Mouse (Mus musculus) limb, embryonic 11.5 days (tissue): ENCODE measurements around the gene Cry2. TPM values are rescaled to one million over a fixed set of nuclear protein-coding genes. Genes with fewer than 3 reads are reported as not detected.

Experiments
- ATAC-seq: fragments of 200-750 bp; cut with Nextera tagmentation; 2 replicates; pipeline ENCODE4 v1.8.0; 2017; ENCODE audit warnings: low read depth; ENCODE audit not compliant: insufficient number of reproducible peaks, low FRiP score, low TSS enrichment
- DNase-seq: peaks from one replicate; pipeline ENCODE4 v3.0.0-alpha.2; 2015; ENCODE audit warnings: low spot score
- H3K27ac ChIP-seq: fragments of 300-500 bp; sonication (generic); replicated peaks from 2 replicates; pipeline ENCODE4 v1.5.1; 2014; ENCODE audit warnings: low read depth, mild to moderate bottlenecking, low read length
- H3K27me3 ChIP-seq: fragments of 300-500 bp; sonication (generic); 2 replicates; pipeline ENCODE4 v1.6.1; 2014; ENCODE audit warnings: mild to moderate bottlenecking, low read length, mixed read lengths; ENCODE audit not compliant: control insufficient read depth, insufficient read depth
- H3K36me3 ChIP-seq: fragments of 300-500 bp; sonication (generic); 2 replicates; pipeline ENCODE4 v1.6.1; 2014; ENCODE audit warnings: mild to moderate bottlenecking, low read length, moderate library complexity, mixed read lengths; ENCODE audit not compliant: control insufficient read depth, insufficient read depth
- H3K4me1 ChIP-seq: fragments of 300-500 bp; sonication (generic); 2 replicates; pipeline ENCODE4 v1.6.1; 2014; ENCODE audit warnings: low read length, mixed read lengths; ENCODE audit not compliant: control insufficient read depth, insufficient read depth
- H3K4me2 ChIP-seq: fragments of 300-500 bp; sonication (generic); 2 replicates; pipeline ENCODE4 v1.6.1; 2014; ENCODE audit warnings: low read depth, mild to moderate bottlenecking, moderate library complexity; ENCODE audit not compliant: severe bottlenecking
- H3K4me3 ChIP-seq: fragments of 300-500 bp; sonication (generic); 2 replicates; pipeline ENCODE4 v1.5.1; 2014; ENCODE audit warnings: low read depth, low read length
- H3K9ac ChIP-seq: fragments of 300-500 bp; sonication (generic); 2 replicates; pipeline ENCODE4 v1.6.1; 2014; ENCODE audit warnings: mild to moderate bottlenecking, low read length
- H3K9me3 ChIP-seq: fragments of 300-500 bp; sonication (generic); 2 replicates; pipeline ENCODE4 v1.6.1; 2016; ENCODE audit warnings: low read length; ENCODE audit not compliant: control insufficient read depth
- WGBS: fragments of 180-500 bp; shearing (Covaris S2); extraction: QIAGEN DNeasy Blood & Tissue Kit; methylation state at CpG from one replicate; pipeline ENCODE4 v1.1.7; 2014; 5-methylcytosine and 5-hydroxymethylcytosine counted together
- polyA plus RNA-seq: library from polyadenylated mRNA; unstranded; fragments of >200 nt; fragmentation: Nextera tagmentation; extraction: Ambion mirVana; gene quantifications from 2 replicates; pipeline ENCODE4 v1.2.1, GENCODE M21; 2014

The Cry2 gene
- polyA plus RNA-seq, 1 experiment from 2014 or later, result 18.0 TPM

DNA sequence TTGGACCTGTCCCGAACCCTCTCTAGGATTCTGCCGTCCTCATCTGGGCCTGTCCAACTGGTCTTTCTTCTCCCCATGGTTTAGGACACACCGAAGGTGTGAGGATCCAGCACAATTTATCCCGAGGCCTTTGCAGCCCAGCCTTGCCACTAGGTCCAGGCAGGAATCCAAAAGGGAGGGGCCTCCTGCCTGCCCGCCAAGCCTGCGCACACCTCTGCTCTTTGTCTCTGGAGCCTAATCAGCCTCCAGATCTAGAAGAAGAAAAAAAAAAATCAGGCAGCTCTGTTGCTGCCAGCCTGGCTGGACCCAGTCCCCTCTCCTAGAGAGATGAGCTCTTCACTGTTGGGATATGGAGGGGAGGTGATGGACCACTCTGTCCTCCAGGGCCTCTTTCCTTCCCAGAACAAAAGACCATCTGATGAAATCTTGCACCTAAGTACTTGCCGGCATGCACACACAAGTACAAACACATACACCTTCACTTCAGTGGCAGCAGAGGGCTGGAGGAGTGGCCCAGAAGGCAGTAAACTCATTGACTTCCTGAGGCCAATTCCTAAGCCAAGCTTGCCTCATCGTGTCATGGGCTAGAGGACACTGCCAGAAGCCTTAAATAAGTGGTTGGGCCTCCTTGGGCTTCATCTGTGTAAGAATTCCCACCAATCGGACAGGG lies 60.9 kb downstream of the Cry2 start:
- Histone ChIP-seq H3K27me3 (0 out of 2 replicates have a peak, but pooled peaks cover 3% of the 10 kb centered on the region), H3K36me3 (no peaks in the 10 kb centered on the region), H3K27ac (no peak overlapping the region), H3K9ac (no peak overlapping the region), H3K4me2 (no peak overlapping the region), H3K4me3 (no peak overlapping the region), H3K9me3 (no peaks in the 10 kb centered on the region), H3K4me1 (peaks cover 28% of the 10 kb centered on the region)
- no peak for ATAC-seq
- WGBS, result 61% methylated on average over 9 of the region's 9 CpGs
- no peak for DNase-seq

DNA sequence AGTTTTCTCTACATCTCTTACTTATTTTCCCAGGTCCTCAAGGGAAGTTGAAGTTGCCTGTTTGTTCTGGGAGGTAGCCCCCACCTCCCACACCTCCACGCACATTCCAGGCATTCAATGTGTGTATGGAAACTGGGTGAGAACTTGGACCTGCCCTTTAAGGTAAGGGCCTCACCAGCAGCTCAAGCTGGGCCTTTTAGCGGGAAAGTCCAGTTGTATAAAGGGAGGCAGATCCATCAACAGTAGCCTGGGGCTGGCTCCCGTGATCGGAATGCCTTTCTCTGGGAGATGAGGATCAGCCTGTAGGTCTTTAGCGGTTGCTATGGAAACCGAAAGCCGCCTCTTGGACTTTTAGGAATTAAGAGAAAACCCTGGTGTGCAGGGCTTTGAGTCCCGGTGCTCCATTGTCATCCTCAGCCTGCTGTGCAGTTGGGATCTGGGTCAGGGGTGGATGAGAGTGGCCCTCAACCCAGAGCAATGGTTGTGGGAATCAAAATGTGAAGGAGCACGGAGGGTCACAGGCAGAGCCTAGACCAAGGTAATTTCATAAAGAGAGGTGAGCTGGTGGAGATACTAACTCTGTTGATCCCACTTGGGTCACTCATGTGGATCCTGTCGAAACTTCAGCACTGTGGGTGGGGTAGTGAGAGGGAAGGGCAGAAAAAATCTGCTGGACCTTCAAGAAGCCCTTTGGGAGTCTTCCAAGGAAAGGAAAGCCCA lies 61.7 kb downstream of the Cry2 start:
- Histone ChIP-seq H3K27ac (no peak overlapping the region), H3K4me3 (no peak overlapping the region), H3K9me3 (no peaks in the 10 kb centered on the region), H3K27me3 (0 out of 2 replicates have a peak, but pooled peaks cover 3% of the 10 kb centered on the region), H3K4me1 (peaks cover 31% of the 10 kb centered on the region), H3K36me3 (no peaks in the 10 kb centered on the region), H3K4me2 (no peak overlapping the region), H3K9ac (no peak overlapping the region)
- no peak for ATAC-seq
- WGBS, result 32% methylated on average over 10 of the region's 10 CpGs
- no peak for DNase-seq

DNA sequence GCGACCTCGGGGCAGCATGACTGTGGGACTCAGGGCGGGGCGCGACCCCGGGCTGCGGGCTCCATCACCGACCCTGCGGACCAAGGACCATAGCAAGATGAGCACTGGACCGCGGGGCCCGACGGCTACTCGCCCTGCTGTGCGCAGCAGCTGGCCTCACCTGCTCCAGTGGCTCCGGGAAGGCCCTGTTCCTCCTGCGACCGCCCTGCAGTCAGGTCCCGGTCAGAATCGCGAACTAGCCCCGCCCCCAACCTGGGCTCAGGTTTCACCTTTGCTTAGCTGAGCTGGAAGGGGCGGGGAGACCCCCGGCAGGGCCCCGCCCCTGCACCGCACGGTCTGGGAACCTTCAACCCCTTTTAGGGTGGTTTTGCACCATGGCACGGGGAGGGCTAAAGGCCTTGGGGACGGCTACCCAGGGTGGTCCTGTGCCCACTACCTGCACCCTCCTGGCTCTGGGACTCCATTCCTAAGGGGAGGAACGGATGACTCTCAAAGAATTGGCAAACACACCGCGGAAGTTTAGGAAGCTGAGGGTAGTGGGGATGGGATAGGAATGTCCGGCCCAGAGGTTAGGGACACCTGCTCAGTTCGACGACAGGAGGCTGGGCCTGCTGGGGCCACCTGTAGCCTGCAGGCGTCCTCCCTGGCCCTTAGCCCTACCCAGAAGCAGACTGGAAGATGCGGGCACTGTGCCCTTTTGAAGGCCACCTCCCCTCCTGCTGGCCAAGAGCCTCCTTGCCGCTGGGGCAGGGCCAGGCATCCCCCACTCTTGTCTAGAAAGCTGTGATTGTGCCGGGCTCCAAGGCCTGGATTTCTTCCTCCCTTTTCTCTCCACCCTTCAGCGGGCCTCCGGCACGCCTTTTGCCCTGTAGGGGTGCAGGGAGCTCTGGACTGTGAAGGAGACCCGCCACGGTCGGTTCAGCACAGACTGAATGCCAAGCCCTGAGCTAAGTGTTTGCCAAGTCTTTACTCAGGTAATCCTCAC lies 62.7 kb downstream of the Cry2 start:
- Histone ChIP-seq H3K4me2 (peak overlapping the region; percentile 91), H3K9me3 (no peaks in the 10 kb centered on the region), H3K27me3 (0 out of 2 replicates have a peak, but pooled peaks cover 3% of the 10 kb centered on the region), H3K9ac (peak overlapping the region; percentile 48; the same call in 1 of the 2 replicates), H3K4me1 (peaks cover 31% of the 10 kb centered on the region), H3K27ac (no peak overlapping the region; the same call in 1 of the 2 replicates), H3K36me3 (no peaks in the 10 kb centered on the region), H3K4me3 (peak overlapping the region; percentile 45)
- DNase-seq (peak; percentile 90), ATAC-seq (peak; percentile 38)
- whole genome bisulfite sequencing, result 4% methylated on average over 45 of the region's 45 CpGs

DNA sequence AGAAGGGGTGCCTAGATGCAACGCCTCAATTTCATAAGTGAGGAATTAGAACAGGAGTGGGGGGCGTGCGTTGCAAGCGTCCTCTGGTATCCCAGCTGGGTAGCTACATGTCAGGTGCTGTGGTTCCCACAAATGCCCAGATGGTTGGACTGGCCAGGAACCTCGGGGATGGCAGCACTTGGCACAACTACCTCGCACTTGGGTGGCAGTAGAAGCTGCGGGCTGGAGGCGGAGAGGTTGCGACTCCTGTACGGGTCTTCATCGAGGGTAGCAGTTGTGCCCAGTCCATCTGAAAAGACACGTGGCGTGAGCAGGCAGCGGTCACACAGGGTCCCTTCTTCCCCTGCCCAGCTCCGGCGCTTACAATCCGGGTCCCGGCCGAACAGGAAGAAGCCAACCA lies 63.5 kb downstream of the Cry2 start:
- ATAC-seq (0 out of 2 replicates have a peak, but pooled peaks have one; percentile 2), DNase-seq (no peak)
- peak overlapping the region; percentile 48; the same call in 1 of the 2 replicates for H3K9ac ChIP-seq
- no peak overlapping the region for H3K27ac ChIP-seq
- WGBS, result 9% methylated on average over 19 of the region's 19 CpGs
- peaks cover 27% of the 10 kb centered on the region for H3K4me1 ChIP-seq
- no peaks in the 10 kb centered on the region for H3K36me3 ChIP-seq
- peak overlapping the region; percentile 45 for H3K4me3 ChIP-seq
- no peaks in the 10 kb centered on the region for H3K9me3 ChIP-seq
- 0 out of 2 replicates have a peak, but pooled peaks cover 3% of the 10 kb centered on the region for H3K27me3 ChIP-seq
- peak overlapping the region; percentile 91 for H3K4me2 ChIP-seq

DNA sequence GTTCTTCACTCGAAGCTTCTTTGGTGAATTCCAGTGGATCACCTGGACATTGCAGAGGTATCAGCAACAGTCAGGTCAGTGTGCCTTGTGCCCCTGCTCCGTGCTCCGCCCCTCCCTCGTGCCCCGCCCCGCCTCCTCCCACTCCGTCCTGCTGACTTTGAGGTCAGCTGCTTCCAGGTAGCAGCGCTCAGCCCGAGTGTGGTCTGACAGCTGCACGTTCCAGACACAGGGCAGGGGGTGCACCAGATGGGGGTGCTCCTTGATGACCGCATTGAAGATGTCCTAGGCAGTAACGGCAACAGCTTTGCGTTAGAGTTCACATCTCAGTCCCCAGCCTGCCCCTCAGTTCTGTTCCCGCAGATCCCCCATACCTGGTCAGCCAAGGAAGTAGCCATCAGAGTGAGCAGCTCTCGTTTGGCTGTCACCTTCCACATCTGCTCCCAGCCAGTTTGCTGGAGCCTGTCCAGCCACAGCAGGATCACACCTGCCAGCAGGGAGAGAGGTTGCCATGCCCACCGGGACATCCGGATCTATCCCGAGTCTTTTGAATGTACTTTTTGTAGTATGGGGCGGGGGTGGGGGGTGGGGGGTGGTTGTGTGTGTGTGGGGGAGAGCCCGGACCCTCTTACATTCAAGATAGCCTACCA lies 66.3 kb downstream of the Cry2 start:
- Histone ChIP-seq H3K4me3 (no peak overlapping the region), H3K9ac (no peak overlapping the region), H3K27ac (no peak overlapping the region), H3K4me1 (peaks cover 20% of the 10 kb centered on the region), H3K27me3 (0 out of 2 replicates have a peak, but pooled peaks cover 3% of the 10 kb centered on the region), H3K9me3 (no peaks in the 10 kb centered on the region), H3K36me3 (0 out of 2 replicates have a peak, but pooled peaks cover 2% of the 10 kb centered on the region), H3K4me2 (no peak overlapping the region)
- ATAC-seq (no peak), DNase-seq (no peak)
- 29% methylated on average over 20 of the region's 20 CpGs for WGBS

DNA sequence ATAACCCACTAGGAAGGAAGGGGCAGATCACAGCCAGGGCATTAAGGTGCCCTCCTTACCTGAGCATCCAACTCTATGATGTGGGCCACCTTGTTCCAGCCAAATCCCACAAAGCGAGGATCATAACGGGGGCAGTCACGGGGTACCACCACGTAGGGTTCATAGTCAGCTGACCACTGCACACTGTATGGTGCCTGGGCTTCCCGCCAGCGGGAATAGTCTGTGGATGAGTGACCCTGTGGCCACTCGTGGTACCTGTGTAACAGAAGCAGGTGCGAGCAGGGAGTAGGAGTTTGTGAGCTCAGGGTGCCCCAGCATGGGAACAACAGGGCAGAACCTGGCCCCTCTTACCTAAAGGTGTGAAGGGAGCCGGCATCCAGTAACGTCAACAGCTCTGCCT lies 68.3 kb downstream of the Cry2 start:
- no peak for DNase-seq
- Histone ChIP-seq H3K9me3 (no peaks in the 10 kb centered on the region), H3K4me1 (peaks cover 9% of the 10 kb centered on the region), H3K4me2 (no peak overlapping the region), H3K36me3 (0 out of 2 replicates have a peak, but pooled peaks cover 2% of the 10 kb centered on the region), H3K9ac (no peak overlapping the region), H3K27ac (no peak overlapping the region), H3K4me3 (no peak overlapping the region), H3K27me3 (no peaks in the 10 kb centered on the region)
- 87% methylated on average over 10 of the region's 10 CpGs for WGBS
- no peak for ATAC-seq

DNA sequence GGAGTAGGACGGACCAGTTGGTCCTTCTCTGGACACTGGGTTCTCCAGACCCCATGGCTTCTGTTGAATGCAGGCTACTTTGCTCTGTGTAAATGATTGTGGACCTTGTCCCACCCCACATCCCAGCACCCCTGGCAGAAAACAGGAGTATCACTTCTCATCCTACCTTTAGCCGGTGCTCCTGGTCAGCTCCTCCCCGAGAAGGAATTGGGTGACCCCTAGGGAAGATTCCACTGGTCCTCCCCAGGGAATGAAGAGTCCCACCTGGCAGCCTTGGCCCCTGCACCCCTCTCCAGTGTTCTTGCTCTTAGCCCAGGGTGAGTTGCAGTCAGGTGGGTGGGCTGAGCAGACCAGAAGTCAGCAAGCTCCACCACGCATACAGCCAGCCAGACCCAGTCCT lies 69.8 kb downstream of the Cry2 start:
- Histone ChIP-seq H3K27me3 (no peaks in the 10 kb centered on the region), H3K4me2 (no peak overlapping the region), H3K36me3 (0 out of 2 replicates have a peak, but pooled peaks cover 7% of the 10 kb centered on the region), H3K4me1 (0 out of 2 replicates have a peak, but pooled peaks cover 3% of the 10 kb centered on the region), H3K9ac (no peak overlapping the region), H3K27ac (no peak overlapping the region), H3K9me3 (no peaks in the 10 kb centered on the region), H3K4me3 (no peak overlapping the region)
- WGBS, result 90% methylated on average over 4 of the region's 4 CpGs
- DNase-seq, result no peak
- no peak for ATAC-seq
